Mouse (Mus musculus): ENCODE measurements around the gene Ddx43.
A peak's percentile ranks its signal among the peaks of the same experiment; 100 is the strongest.
"Not testable (repeated sequence)": the region's sequence is repeated elsewhere in the genome, so short reads cannot be mapped to it uniquely, and the experiment has no call there.

The Ddx43 gene

GRCm38 (mm10) chr9:78395630-78396351, at the start of gene Ddx43:
Gene Ddx43 (plus strand): TSS chr9:78395777.
- peak; percentile 36 for DNase-seq (ENCODE audit: low spot score)

- peak; percentile 22 for DNase-seq (ENCODE audit: low spot score)
These were observed 48.6 kb upstream of the Ddx43 start for GRCm38 (mm10) chr9:78347004-78347403.

- DNase-seq (ENCODE audit: low spot score): peak; percentile 59
These were observed 47.2 kb upstream of the Ddx43 start for GRCm38 (mm10) chr9:78348206-78349004.

DNA sequence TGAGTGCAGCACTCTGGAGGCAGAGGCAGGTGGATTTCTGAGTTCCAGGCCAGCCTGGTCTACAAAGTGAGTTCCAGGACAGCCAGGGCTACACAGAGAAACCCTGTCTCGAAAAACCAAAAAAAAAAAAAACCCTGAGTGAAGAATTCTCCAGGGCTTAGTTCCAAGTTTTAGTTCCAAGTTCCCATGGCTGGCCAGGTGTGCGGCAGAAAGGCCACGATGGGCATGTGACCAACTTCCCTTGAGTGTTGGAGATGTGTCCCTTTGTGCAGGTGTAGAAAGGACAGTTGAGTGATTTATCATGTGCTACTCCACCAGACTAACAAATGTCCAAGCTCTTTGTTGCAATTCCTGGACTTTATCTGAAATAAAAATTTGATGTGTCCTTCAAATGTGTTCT, 46.4 kb upstream of the Ddx43 start:
- DNase-seq (ENCODE audit: low spot score): not testable (repeated sequence)

GRCm38 (mm10) chr9:78350007-78350406, 45.6 kb upstream of the Ddx43 start:
- not testable (repeated sequence) for DNase-seq (ENCODE audit: low spot score)

GRCm38 (mm10) chr9:78351504-78352220, 43.9 kb upstream of the Ddx43 start:
- DNase-seq (ENCODE audit: low spot score): no peak

DNA sequence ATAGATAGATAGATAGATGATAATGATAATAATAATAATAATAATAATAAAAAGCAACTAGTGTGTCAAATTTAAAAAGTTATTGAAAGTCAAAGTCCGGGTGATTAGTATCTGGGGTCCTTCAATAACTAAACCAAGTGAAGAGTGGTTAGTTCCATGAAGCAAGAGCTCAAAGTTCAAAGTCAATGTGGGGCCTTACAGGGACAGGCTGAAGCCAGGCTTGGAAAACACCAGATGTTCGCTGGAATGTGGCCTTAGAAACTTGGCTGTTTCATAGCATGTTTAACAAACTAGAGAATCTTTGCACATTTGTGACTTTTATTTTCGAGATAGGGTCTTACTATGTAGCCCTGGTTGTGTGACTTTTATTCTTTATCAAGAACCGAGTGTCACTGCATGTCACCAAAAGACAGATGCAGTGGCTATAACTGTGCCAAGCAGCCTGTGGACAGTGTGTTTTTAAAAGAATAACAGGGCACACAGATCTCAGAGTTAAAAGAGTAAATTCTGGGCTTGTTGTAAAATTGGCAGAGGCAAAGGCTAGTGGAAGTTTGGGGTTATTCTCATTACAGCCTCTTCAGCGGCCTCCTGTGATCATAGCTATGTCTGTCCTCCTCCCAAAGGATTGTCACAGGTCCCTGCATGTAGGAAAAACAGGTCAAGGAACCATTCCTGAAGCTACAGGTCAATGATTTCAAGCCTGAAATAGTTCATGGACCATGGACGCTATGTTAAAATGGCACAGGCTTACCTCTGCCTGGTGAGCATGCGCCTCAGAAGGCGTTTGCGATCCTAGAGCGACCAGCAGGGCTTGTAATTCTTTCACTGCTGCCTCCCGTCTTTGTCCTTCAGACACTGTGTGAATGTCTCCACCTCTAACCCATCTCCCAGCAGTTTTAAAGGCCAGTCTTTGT, 40.7 kb upstream of the Ddx43 start:
- DNase-seq (ENCODE audit: low spot score): no peak

DNA sequence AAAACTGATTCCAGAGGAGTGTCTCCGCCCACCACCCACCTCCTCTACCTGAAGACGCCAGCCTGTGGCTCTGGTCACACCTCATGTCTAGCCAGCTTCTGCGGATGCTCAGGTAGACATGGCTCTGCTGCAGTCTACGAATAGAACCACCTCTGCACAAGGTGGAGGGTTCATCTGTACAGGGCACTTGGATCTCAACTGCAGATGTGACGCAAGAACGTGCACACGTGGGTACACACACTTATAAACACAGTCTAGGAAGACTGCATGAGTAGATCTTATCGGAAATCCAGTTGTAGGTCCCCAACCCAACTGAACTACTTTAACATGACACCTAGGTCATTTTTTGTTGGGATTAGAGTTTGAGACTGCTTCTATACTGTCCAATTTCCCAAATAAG, 40.0 kb upstream of the Ddx43 start, which contains the start of gene Gsta2:
TSS of gene Gsta2 (minus strand) at position 178 of the 400 bp plus-strand sequence.
- DNase-seq (ENCODE audit: low spot score): no peak

- DNase-seq (ENCODE audit: low spot score): peak; percentile 80
These were observed 37.5 kb upstream of the Ddx43 start for GRCm38 (mm10) chr9:78358053-78358452.

GRCm38 (mm10) chr9:78359750-78360483, 35.7 kb upstream of the Ddx43 start:
- DNase-seq (ENCODE audit: low spot score): no peak

DNA sequence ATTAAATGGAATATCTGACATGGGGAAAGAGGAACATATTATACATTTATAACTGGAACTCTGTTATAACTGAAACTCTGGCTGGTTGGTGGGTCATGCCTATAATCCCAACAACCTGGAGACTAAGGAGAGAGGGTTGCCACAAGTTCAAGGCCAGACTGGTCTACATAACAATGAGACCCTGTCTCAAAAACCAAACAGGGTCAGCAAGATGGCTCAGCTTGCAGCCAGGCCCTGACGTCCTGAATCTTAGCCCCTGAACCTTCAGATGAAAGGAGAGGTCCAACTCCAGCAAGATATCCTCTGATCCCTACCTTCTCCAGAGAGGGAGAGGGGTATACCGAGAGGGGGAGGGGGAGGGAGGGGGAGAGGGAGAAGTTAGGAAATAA, 35.1 kb upstream of the Ddx43 start:
- no peak for DNase-seq (ENCODE audit: low spot score)

DNA sequence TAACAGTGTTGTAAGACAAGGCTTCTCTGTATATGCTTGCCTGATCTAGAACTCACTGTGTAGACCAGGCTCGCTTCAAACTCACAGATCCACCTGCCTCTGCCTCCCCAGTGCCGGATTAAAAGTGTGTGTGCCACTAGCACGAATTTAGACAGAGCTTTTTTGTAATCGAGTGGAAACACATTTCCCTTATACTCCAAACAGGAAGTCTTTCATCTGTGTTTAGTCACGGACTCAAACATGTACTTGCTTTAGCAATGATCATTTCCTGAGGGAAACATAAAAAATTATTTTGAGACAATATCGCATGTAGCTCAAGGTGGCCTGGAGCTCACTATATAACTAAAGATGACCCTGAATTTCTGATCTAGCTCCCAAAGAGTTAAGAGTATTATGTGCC, 32.2 kb upstream of the Ddx43 start:
- no peak for DNase-seq (ENCODE audit: low spot score)

DNA sequence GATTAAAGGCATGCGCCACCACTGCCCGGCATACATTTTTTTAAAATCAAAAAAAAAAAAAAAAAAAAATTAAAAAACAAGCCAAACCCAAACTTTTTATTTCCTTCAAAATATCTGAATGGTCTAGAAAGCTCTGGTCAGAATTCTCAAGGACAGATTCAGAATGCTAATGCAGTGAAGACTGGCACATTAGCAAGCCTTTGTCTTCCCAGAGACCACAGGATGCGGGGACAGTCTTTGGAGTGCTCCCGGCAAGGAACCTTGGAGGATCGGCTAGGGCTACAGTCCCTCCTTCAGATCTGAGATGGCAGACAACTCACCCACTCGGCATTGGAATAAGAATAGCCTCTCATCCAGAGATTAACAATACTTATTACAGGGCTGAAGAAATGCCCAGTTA, 30.9 kb upstream of the Ddx43 start:
- DNase-seq (ENCODE audit: low spot score): no peak

- no peak for DNase-seq (ENCODE audit: low spot score)
These were observed 29.6 kb upstream of the Ddx43 start for GRCm38 (mm10) chr9:78365850-78366544.

GRCm38 (mm10) chr9:78367959-78368358, 27.6 kb upstream of the Ddx43 start, which contains the start of gene Dppa5a:
Gene Dppa5a (minus strand): TSS chr9:78368177.
- DNase-seq (ENCODE audit: low spot score): not testable (repeated sequence)

GRCm38 (mm10) chr9:78368671-78369293, 26.8 kb upstream of the Ddx43 start:
- DNase-seq (ENCODE audit: low spot score): no peak

GRCm38 (mm10) chr9:78369349-78369748, 26.2 kb upstream of the Ddx43 start:
- no peak for DNase-seq (ENCODE audit: low spot score)

- no peak for DNase-seq (ENCODE audit: low spot score)
These were observed 25.8 kb upstream of the Ddx43 start for GRCm38 (mm10) chr9:78369786-78370185.

- DNase-seq (ENCODE audit: low spot score): no peak
These were observed 24.1 kb upstream of the Ddx43 start for GRCm38 (mm10) chr9:78371441-78371840.
